Mouse (Mus musculus): ENCODE measurements at regions not wholly inside any gene's neighbourhood (a gene's known extent, or its start where the extent isn't known, plus 50 kb on each side); places are given as distances from the start of the nearest gene placed in this dataset.

DNA sequence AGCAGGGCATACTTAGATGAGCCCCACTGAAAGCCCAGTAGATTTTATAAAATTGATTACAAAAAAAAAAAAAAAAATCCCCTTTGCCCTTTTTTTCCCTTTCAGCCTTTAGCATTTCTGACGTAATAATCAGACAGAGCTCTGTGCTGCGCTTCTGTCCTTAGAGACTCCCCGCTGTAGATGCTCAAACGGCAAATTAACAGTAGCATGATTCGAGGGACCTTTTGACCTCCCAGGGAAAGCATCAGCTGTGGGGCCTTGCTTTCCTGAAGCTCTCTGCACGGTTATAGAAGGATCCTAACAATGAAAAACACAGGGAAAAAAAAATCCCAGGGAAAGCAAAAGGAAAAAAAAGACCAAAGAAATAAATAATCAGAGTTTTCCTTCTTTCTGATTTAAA, 169.2 kb downstream of the Brms1l start:
- TF ChIP-seq KAT2A (IDR thresholded peaks at IDR 0.05; ENCODE audit: insufficient replicate concordance, low read length) (no peak), CHD2 (IDR thresholded peaks at IDR 0.05; ENCODE audit: low read length) (no peak), SMC3 (IDR thresholded peaks at IDR 0.05; ENCODE audit: low read depth, low read length) (no peak), RAD21 (IDR thresholded peaks at IDR 0.05; ENCODE audit: low read depth, low read length) (no peak), ZMIZ1 (IDR thresholded peaks at IDR 0.05; ENCODE audit: low read depth, low read length) (no peak), E2F4 (IDR thresholded peaks at IDR 0.05; ENCODE audit: insufficient replicate concordance, low read depth, low read length) (no peak), CTCF (conservative IDR thresholded peaks at IDR 0.05 in 1 of 2, IDR thresholded peaks at IDR 0.05 in 1 of 2; ENCODE audit: low read depth in 2 of 2, low read length in 2 of 2) (no peak), ZC3H11A (IDR thresholded peaks at IDR 0.05; ENCODE audit: low read depth, low read length) (no peak), POLR2A (IDR thresholded peaks at IDR 0.05; ENCODE audit: low read depth, low read length) (no peak)

All from CH12.LX (cell line).